Mouse (Mus musculus) granulocyte monocyte progenitor cell, adult 5-6 weeks (primary cell): ENCODE data around the gene Tmed1. TPM values are rescaled to one million over a fixed set of nuclear protein-coding genes. Genes with fewer than 3 reads are reported as not detected.
"Not testable (repeated sequence)": the region's sequence is repeated elsewhere in the genome, so short reads cannot be mapped to it uniquely, and the experiment has no call there.

ENCODE experiments used
- ATAC-seq: replicated peaks from 2 replicates; pipeline ENCODE4 v1.8.0; 2016; ENCODE audit warnings: mild to moderate bottlenecking, moderate TSS enrichment, inconsistent platforms; ENCODE audit not compliant: poor library complexity, severe bottlenecking
- total RNA-seq, 2 experiments: library from RNA; stranded (forward) in 1 of 2; stranded (reverse) in 1 of 2; fragments of 200-712, 200-1000 nt in 1 of 2; fragments of >200 nt in 1 of 2; fragmentation: Nextera tagmentation in 1 of 2; gene quantifications; 2 replicates each; pipeline ENCODE4 v1.2.3; 2014 to 2017

The Tmed1 gene
- total RNA-seq (2014; fragmentation: Nextera tagmentation) (8.4 and 13.9 TPM in 2 replicates), total RNA-seq (2017) (17.4 and 23.6 TPM in 2 replicates)

GRCm38 (mm10) chr9:21509772-21510688, at the start of gene Tmed1:
Gene Tmed1 (minus strand): TSS chr9:21510252.
- peak; percentile 85 for ATAC-seq

GRCm38 (mm10) chr9:21559151-21559550, 49.1 kb upstream of the Tmed1 start:
- no peak for ATAC-seq

GRCm38 (mm10) chr9:21558366-21558765, 48.3 kb upstream of the Tmed1 start:
- no peak for ATAC-seq

- no peak for ATAC-seq
Observed at GRCm38 (mm10) chr9:21557556-21557955, 47.5 kb upstream of the Tmed1 start.

GRCm38 (mm10) chr9:21556996-21557395, 46.9 kb upstream of the Tmed1 start:
- no peak for ATAC-seq

GRCm38 (mm10) chr9:21555198-21555742, 45.2 kb upstream of the Tmed1 start:
- 0 out of 2 replicates have a peak, but pooled peaks have one; percentile 22 for ATAC-seq

GRCm38 (mm10) chr9:21553607-21554273, 43.7 kb upstream of the Tmed1 start:
- ATAC-seq = no peak

GRCm38 (mm10) chr9:21551049-21551448, 41.0 kb upstream of the Tmed1 start:
- no peak for ATAC-seq

GRCm38 (mm10) chr9:21547075-21547941, 37.3 kb upstream of the Tmed1 start:
- no peak for ATAC-seq

GRCm38 (mm10) chr9:21546789-21547074, 36.7 kb upstream of the Tmed1 start, which contains the start of gene Carm1:
Gene Carm1 (plus strand): TSS chr9:21546894.
- ATAC-seq = no peak

GRCm38 (mm10) chr9:21545916-21546788, 36.1 kb upstream of the Tmed1 start:
- peak; percentile 85 for ATAC-seq

GRCm38 (mm10) chr9:21545351-21545915, 35.4 kb upstream of the Tmed1 start:
- ATAC-seq = peak; percentile 25; the same call in 1 of the 2 replicates

GRCm38 (mm10) chr9:21542001-21542400, 31.9 kb upstream of the Tmed1 start:
- ATAC-seq = not testable (repeated sequence)

- peak; percentile 45; the same call in 1 of the 2 replicates for ATAC-seq
Observed at GRCm38 (mm10) chr9:21539981-21540753, 30.1 kb upstream of the Tmed1 start.

- ATAC-seq = no peak; the same call in 1 of the 2 replicates
Observed at GRCm38 (mm10) chr9:21537009-21537408, 27.0 kb upstream of the Tmed1 start.

- ATAC-seq = no peak
Observed at GRCm38 (mm10) chr9:21536501-21536900, 26.4 kb upstream of the Tmed1 start.

- ATAC-seq = peak; percentile 52
Observed at GRCm38 (mm10) chr9:21527917-21528324, 17.9 kb upstream of the Tmed1 start.
